Mouse (Mus musculus) heart, embryonic 14.5 days (tissue): ENCODE results near the gene Wnt7b. TPM values are rescaled to one million over a fixed set of nuclear protein-coding genes. Genes with fewer than 3 reads are reported as not detected.

Source experiments
- ATAC-seq: fragments of 200-750 bp; cut with Nextera tagmentation; 2 replicates; pipeline ENCODE4 v1.8.0; 2017; ENCODE audit warnings: low read depth, moderate TSS enrichment; ENCODE audit not compliant: insufficient number of reproducible peaks, insufficient read depth, low FRiP score
- H3K27ac ChIP-seq, 2 experiments: fragments of 200-500 bp in 1 of 2; fragments of 300-500 bp in 1 of 2; sonication (generic) in 1 of 2; replicated peaks in 1 of 2; 2 replicates each; pipeline ENCODE4 v1.5.1; 2012 to 2014; ENCODE audit warnings: low read depth in 2 of 2, low read length in 2 of 2, control low read depth in 1 of 2, mild to moderate bottlenecking in 1 of 2, mixed read lengths in 1 of 2; ENCODE audit not compliant: control insufficient read depth in 1 of 2, insufficient read depth in 1 of 2
- H3K27me3 ChIP-seq: fragments of 300-500 bp; sonication (generic); 2 replicates; pipeline ENCODE4 v1.6.1; 2014; ENCODE audit warnings: mild to moderate bottlenecking, low read length, control low read depth; ENCODE audit not compliant: control insufficient read depth, insufficient read depth
- H3K36me3 ChIP-seq: fragments of 300-500 bp; sonication (generic); 2 replicates; pipeline ENCODE4 v1.6.1; 2014; ENCODE audit warnings: mild to moderate bottlenecking, control low read depth, low read length, mixed read lengths; ENCODE audit not compliant: control insufficient read depth, insufficient read depth
- H3K4me1 ChIP-seq, 2 experiments: fragments of 200-500 bp in 1 of 2; fragments of 300-500 bp in 1 of 2; sonication (generic) in 1 of 2; 2 replicates each; pipeline ENCODE4 v1.6.1; 2012 to 2014; ENCODE audit warnings: low read length in 2 of 2, control low read depth in 1 of 2, mixed read lengths in 1 of 2; ENCODE audit not compliant: control insufficient read depth in 2 of 2, insufficient read depth in 2 of 2
- H3K4me2 ChIP-seq: fragments of 300-500 bp; sonication (generic); 2 replicates; pipeline ENCODE4 v1.6.1; 2014; ENCODE audit warnings: mild to moderate bottlenecking, low read length
- H3K4me3 ChIP-seq, 2 experiments: fragments of 200-500 bp in 1 of 2; fragments of 300-500 bp in 1 of 2; sonication (generic) in 1 of 2; 2 replicates each; pipeline ENCODE4 v1.5.1; 2012 to 2014; ENCODE audit warnings: low read length in 2 of 2, mild to moderate bottlenecking in 2 of 2, control low read depth in 1 of 2, low read depth in 1 of 2, moderate library complexity in 1 of 2; ENCODE audit not compliant: control insufficient read depth in 1 of 2, insufficient read depth in 1 of 2
- H3K9ac ChIP-seq: fragments of 300-500 bp; sonication (generic); 2 replicates; pipeline ENCODE4 v1.6.1; 2014; ENCODE audit warnings: mild to moderate bottlenecking, low read length
- H3K9me3 ChIP-seq: fragments of 300-500 bp; sonication (generic); 2 replicates; pipeline ENCODE4 v1.6.1; 2016; ENCODE audit warnings: low read length, control low read depth; ENCODE audit not compliant: control insufficient read depth
- WGBS: fragments of 180-500 bp; shearing (Covaris S2); extraction: QIAGEN DNeasy Blood & Tissue Kit; methylation state at CpG from one replicate; pipeline ENCODE4 v1.1.7; 2014; 5-methylcytosine and 5-hydroxymethylcytosine counted together
- polyA plus RNA-seq: library from polyadenylated mRNA; unstranded; fragments of >200 nt; fragmentation: Nextera tagmentation; extraction: Ambion mirVana; gene quantifications from 2 replicates; pipeline ENCODE4 v1.2.1, GENCODE M21; 2014

Gene Wnt7b
- polyA plus RNA-seq, 1 experiment from 2014 or later, result 0.41 TPM

GRCm38 (mm10) chr15:85605962-85606610 lies 23.8 kb upstream of the Wnt7b start:
- no peak overlapping the region for H3K4me2 ChIP-seq
- H3K27ac ChIP-seq, result no peak overlapping the region
- ATAC-seq, result no peak
- peaks cover 4 to 9% of the 10 kb centered on the region in 2 experiments for H3K4me1 ChIP-seq
- H3K27me3 ChIP-seq, result no peaks in the 10 kb centered on the region
- WGBS, result 47% methylated on average over 17 of the region's 17 CpGs
- H3K9me3 ChIP-seq, result no peaks in the 10 kb centered on the region
- H3K9ac ChIP-seq, result no peak overlapping the region
- no peak overlapping the region for H3K4me3 ChIP-seq
- H3K36me3 ChIP-seq, result no peaks in the 10 kb centered on the region

GRCm38 (mm10) chr15:85604938-85605337 lies 22.7 kb upstream of the Wnt7b start:
- no peak for ATAC-seq
- 94% methylated on average over 8 of the region's 8 CpGs for WGBS

GRCm38 (mm10) chr15:85604507-85604906 lies 22.2 kb upstream of the Wnt7b start:
- WGBS, result 85% methylated on average over 4 of the region's 4 CpGs
- H3K9me3 ChIP-seq, result no peaks in the 10 kb centered on the region

More at GRCm38 (mm10) chr15:85604938-85605337, 22.7 kb upstream of the Wnt7b start:
- H3K4me1 ChIP-seq, result peaks cover 5 to 8% of the 10 kb centered on the region in 2 experiments; a peak in 2 of 4 replicates
- H3K9me3 ChIP-seq, result no peaks in the 10 kb centered on the region
- no peak overlapping the region for H3K9ac ChIP-seq
- H3K36me3 ChIP-seq, result no peaks in the 10 kb centered on the region
- H3K27ac ChIP-seq, result no peak overlapping the region
- no peak overlapping the region for H3K4me3 ChIP-seq
- H3K27me3 ChIP-seq, result no peaks in the 10 kb centered on the region
- no peak overlapping the region for H3K4me2 ChIP-seq

GRCm38 (mm10) chr15:85603422-85603821 lies 21.1 kb upstream of the Wnt7b start:
- H3K9ac ChIP-seq, result no peak overlapping the region

More at GRCm38 (mm10) chr15:85604507-85604906, 22.2 kb upstream of the Wnt7b start:
- H3K27ac ChIP-seq, result no peak overlapping the region
- ATAC-seq, result no peak
- H3K4me2 ChIP-seq, result no peak overlapping the region
- no peak overlapping the region for H3K4me3 ChIP-seq
- H3K27me3 ChIP-seq, result no peaks in the 10 kb centered on the region
- no peaks in the 10 kb centered on the region for H3K36me3 ChIP-seq
- peaks cover 5 to 11% of the 10 kb centered on the region in 2 experiments; a peak in 2 of 4 replicates for H3K4me1 ChIP-seq
- H3K9ac ChIP-seq, result no peak overlapping the region

GRCm38 (mm10) chr15:85602733-85603132 lies 20.5 kb upstream of the Wnt7b start:
- H3K36me3 ChIP-seq, result no peaks in the 10 kb centered on the region
- WGBS, result 73% methylated on average over 6 of the region's 6 CpGs
- H3K9me3 ChIP-seq, result no peaks in the 10 kb centered on the region

More at GRCm38 (mm10) chr15:85603422-85603821, 21.1 kb upstream of the Wnt7b start:
- Histone ChIP-seq H3K4me3 (no peak overlapping the region), H3K9me3 (no peaks in the 10 kb centered on the region), H3K4me2 (no peak overlapping the region), H3K27ac (no peak overlapping the region), H3K4me1 (peaks cover 5 to 14% of the 10 kb centered on the region in 2 experiments; a peak in 2 of 4 replicates), H3K27me3 (no peaks in the 10 kb centered on the region), H3K36me3 (no peaks in the 10 kb centered on the region)
- ATAC-seq, result no peak
- WGBS, result 64% methylated on average over 5 of the region's 5 CpGs

GRCm38 (mm10) chr15:85602021-85602420 lies 19.7 kb upstream of the Wnt7b start:
- Histone ChIP-seq H3K9me3 (no peaks in the 10 kb centered on the region), H3K36me3 (no peaks in the 10 kb centered on the region), H3K9ac (no peak overlapping the region), H3K27ac (no peak overlapping the region), H3K27me3 (no peaks in the 10 kb centered on the region), H3K4me2 (no peak overlapping the region), H3K4me3 (no peak overlapping the region), H3K4me1 (peaks cover 5 to 14% of the 10 kb centered on the region in 2 experiments; a peak in 2 of 4 replicates)
- 91% methylated on average over 5 of the region's 5 CpGs for WGBS
- ATAC-seq, result no peak

More at GRCm38 (mm10) chr15:85602733-85603132, 20.5 kb upstream of the Wnt7b start:
- Histone ChIP-seq H3K4me2 (no peak overlapping the region), H3K9ac (no peak overlapping the region), H3K27ac (no peak overlapping the region), H3K4me1 (peaks cover 5 to 14% of the 10 kb centered on the region in 2 experiments; a peak in 2 of 4 replicates), H3K27me3 (no peaks in the 10 kb centered on the region), H3K4me3 (no peak overlapping the region)
- ATAC-seq, result no peak

- Histone ChIP-seq H3K4me3 (no peak overlapping the region), H3K4me2 (no peak overlapping the region), H3K9ac (no peak overlapping the region), H3K4me1 (peaks cover 5 to 14% of the 10 kb centered on the region in 2 experiments; a peak in 2 of 4 replicates), H3K27me3 (no peaks in the 10 kb centered on the region), H3K36me3 (no peaks in the 10 kb centered on the region), H3K27ac (no peak overlapping the region), H3K9me3 (no peaks in the 10 kb centered on the region)
- ATAC-seq, result no peak
- 77% methylated on average over 4 of the region's 4 CpGs for WGBS
Measured at GRCm38 (mm10) chr15:85601202-85601601, 18.9 kb upstream of the Wnt7b start.
